Mouse (Mus musculus): ENCODE results near the gene Rorc.

Rorc gene

DNA sequence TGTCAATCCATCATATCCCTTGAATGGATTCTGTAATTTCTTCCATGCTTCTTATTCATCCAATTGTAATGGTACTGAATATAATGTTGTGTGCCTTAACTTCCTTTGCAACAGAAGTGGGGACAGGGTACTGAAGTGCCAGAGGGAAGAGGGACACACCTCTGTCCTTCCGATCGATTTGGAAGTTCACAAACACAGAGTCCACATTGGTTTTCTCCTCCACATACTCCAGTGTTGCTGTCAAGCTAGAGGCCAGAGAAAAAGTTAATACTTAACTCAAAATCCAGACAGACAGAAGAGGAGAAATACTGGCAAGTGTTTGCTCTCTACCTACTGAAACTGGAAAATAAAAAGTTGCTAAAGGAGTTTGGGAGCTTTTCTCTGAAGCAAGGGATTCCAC, 61.7 kb downstream of the Rorc start:
- no peak for DNase-seq (ENCODE audit: low read depth)

DNA sequence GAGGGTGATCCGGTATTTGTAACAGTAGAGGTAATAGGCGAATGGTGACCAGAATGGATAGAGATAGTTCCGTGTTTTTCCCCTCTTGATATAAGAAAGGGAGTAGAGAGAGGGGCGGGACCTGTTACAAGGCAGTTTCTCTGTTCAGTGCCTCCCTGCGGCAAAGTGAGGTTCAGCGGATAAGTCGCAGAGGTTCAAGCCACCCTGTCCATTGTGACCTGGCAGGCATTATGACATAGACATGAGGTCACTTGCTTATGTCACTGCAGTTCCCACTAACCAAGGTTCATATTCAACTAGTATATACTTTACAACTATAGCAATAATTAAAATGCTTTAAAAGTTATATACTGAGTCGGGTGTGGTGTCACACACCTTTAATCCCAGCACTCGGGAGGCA, 63.8 kb downstream of the Rorc start:
- DNase-seq (ENCODE audit: low read depth): no peak

- no peak for DNase-seq (ENCODE audit: low read depth)
Measured at GRCm38 (mm10) chr3:94441182-94441581, 68.6 kb downstream of the Rorc start.

DNA sequence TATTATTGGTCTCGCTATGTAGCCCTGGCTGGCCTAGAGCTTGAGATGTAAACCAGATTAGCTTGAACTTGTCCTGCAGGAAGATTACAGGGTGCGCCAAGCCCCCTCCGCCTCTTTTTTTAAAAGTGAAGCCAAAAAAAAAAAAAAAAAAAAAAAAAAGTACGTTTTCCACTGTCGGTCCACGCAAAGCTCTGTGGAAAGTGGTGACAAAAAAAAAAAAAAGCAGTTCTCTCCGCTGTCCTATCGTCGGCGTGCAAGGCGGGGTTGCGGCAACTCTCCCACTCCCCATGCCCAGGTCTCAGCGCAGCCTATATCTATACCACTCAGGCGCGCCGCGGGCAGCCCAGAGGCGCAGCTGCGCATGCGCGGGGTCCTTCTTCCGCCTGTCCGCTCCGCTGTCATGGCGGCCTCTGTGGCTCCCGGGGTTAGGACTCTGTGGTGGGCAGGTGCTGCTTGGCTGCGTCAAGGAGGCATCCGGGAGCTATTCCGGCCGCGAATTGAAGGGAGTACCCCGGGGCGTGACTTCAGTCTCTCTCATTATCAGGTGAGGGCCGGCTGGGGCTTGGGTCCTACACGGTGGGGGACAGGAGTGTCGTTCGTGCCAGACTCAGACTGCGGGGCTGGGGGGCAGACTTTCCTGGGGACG, 70.5 kb downstream of the Rorc start, which contains the start of gene Mrpl9:
Gene Mrpl9 (plus strand): TSS at position 368 of the 646 bp plus-strand sequence.
- DNase-seq (ENCODE audit: low read depth): peak; percentile 64

GRCm38 (mm10) chr3:94443597-94443964, 71.0 kb downstream of the Rorc start, which contains the start of gene Oaz3:
TSS of gene Oaz3 (minus strand) at chr3:94443915.
- no peak for DNase-seq (ENCODE audit: low read depth)

Measured in fibroblast of lung, adult 2 months (primary cell).